Mouse (Mus musculus) heart, adult 2 months (tissue): ENCODE data around the gene Osbpl10.

ENCODE experiments used
- CTCF ChIP-seq: fragments of 200-600 bp; IDR thresholded peaks from 2 replicates; pipeline ENCODE4 v1.8.1; 2022; ENCODE audit warnings: antibody characterized with exemption, mild to moderate bottlenecking, moderate library complexity
- EP300 ChIP-seq: fragments of 200-500 bp; IDR thresholded peaks from 2 replicates; pipeline ENCODE4 v1.6.1; 2011; ENCODE audit warnings: low read depth, low read length, control low read depth; ENCODE audit not compliant: insufficient read depth
- POLR2A ChIP-seq: fragments of 200-500 bp; IDR thresholded peaks from 2 replicates; pipeline ENCODE4 v1.6.1; 2011; ENCODE audit warnings: mild to moderate bottlenecking, low read depth, low read length, control low read depth; ENCODE audit not compliant: insufficient read depth

DNA sequence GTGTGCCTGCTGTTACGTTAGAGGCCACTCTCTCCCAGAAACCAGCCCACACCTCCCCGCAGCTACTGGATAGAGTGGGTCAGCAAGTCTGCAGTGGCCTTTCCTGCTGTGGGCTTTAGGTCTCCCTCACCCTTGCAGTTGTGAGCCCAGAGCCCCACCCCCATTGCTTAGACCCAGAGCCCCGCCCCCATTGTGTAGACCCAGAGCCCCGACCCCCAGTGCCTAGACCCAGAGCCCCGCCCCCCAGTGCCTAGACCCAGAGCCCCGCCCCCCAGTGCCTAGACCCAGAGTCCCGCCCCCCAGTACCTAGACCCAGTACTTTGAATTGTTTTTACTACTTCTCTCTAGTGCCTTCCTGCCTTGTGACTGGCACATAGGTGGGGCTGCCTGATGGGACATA lies 70.5 kb downstream of the Osbpl10 start:
- TF ChIP-seq POLR2A = no peak
- no peak for TF ChIP-seq CTCF
- no peak for TF ChIP-seq EP300
